Mouse (Mus musculus) CH12.LX (cell line): ENCODE results near the gene Stag1. TPM values are rescaled to one million over a fixed set of nuclear protein-coding genes. Genes with fewer than 3 reads are reported as not detected.

Source experiments
- DNase-seq: peaks from one replicate; pipeline ENCODE4 v3.0.0-alpha.2; 2013; ENCODE audit errors: extremely low read depth
- H3K27ac ChIP-seq: 2 replicates; pipeline ENCODE4 v1.5.1; 2012; ENCODE audit warnings: low read depth, mild to moderate bottlenecking, control low read depth, moderate library complexity; ENCODE audit not compliant: insufficient read depth
- H3K27me3 ChIP-seq: replicated peaks from 2 replicates; pipeline ENCODE3; 2012; ENCODE audit warnings: inconsistent platforms
- H3K36me3 ChIP-seq, 2 experiments: replicated peaks in 1 of 2; 2 replicates each; pipeline versions ENCODE3 to v1.6.1; 2012; ENCODE audit warnings: inconsistent platforms in 1 of 2, low read length in 1 of 2, mild to moderate bottlenecking in 1 of 2, mixed read lengths in 1 of 2, moderate library complexity in 1 of 2; ENCODE audit not compliant: control insufficient read depth in 1 of 2, insufficient read depth in 1 of 2
- H3K4me1 ChIP-seq, 2 experiments: 2 replicates each; pipeline ENCODE4 v1.6.1; 2012; ENCODE audit warnings: inconsistent platforms in 1 of 2, moderate library complexity in 1 of 2; ENCODE audit not compliant: insufficient read depth in 2 of 2, control insufficient read depth in 1 of 2
- H3K4me2 ChIP-seq: 2 replicates; pipeline ENCODE4 v1.6.1; 2012; ENCODE audit warnings: low read depth, mild to moderate bottlenecking, control low read depth; ENCODE audit not compliant: poor library complexity, insufficient read depth, severe bottlenecking
- H3K4me3 ChIP-seq, 3 experiments: fragments of 150-350 bp in 1 of 3; sonication (generic) in 1 of 3; replicated peaks in 1 of 3; 2 replicates each; pipeline versions ENCODE3 to v1.5.1; 2011 to 2012; ENCODE audit warnings: low read depth in 2 of 3, low read length in 2 of 3, mild to moderate bottlenecking in 2 of 3, moderate library complexity in 2 of 3, control low read depth in 1 of 3, improper control_type of control experiment in 1 of 3, inconsistent platforms in 1 of 3, mixed read lengths in 1 of 3; ENCODE audit not compliant: poor library complexity in 1 of 3
- H3K79me2 ChIP-seq: replicated peaks from 2 replicates; pipeline ENCODE4 v1.6.1; 2012; ENCODE audit warnings: mild to moderate bottlenecking, moderate library complexity; ENCODE audit not compliant: control insufficient read depth, poor library complexity, insufficient read depth, severe bottlenecking; ENCODE audit errors: extremely low read depth
- H3K9ac ChIP-seq: 2 replicates; pipeline ENCODE4 v1.6.1; 2012; ENCODE audit warnings: low read depth, mild to moderate bottlenecking, control low read depth, moderate library complexity; ENCODE audit not compliant: insufficient read depth
- H3K9me3 ChIP-seq: replicated peaks from 2 replicates; pipeline ENCODE3; 2012; ENCODE audit warnings: low read length, inconsistent platforms, mixed read lengths
- BHLHE40 ChIP-seq: IDR thresholded peaks from 2 replicates; pipeline ENCODE4 v1.6.1; 2011; ENCODE audit warnings: mild to moderate bottlenecking, low read depth, low read length, improper control_type of control experiment
- CHD1 ChIP-seq: IDR thresholded peaks from 2 replicates; pipeline ENCODE4 v1.6.1; 2012; ENCODE audit warnings: low read depth, low read length, improper control_type of control experiment, inconsistent platforms
- CHD2 ChIP-seq: IDR thresholded peaks from 2 replicates; pipeline ENCODE4 v1.6.1; 2011; ENCODE audit warnings: low read length, improper control_type of control experiment
- CTCF ChIP-seq, 2 experiments: IDR thresholded peaks in 1 of 2; conservative IDR thresholded peaks in 1 of 2; 2 replicates each; pipeline ENCODE4 v1.5.1; 2011 to 2012; ENCODE audit warnings: low read depth in 2 of 2, low read length in 2 of 2, improper control_type of control experiment in 1 of 2, inconsistent platforms in 1 of 2, mild to moderate bottlenecking in 1 of 2, moderate library complexity in 1 of 2
- E2F4 ChIP-seq: IDR thresholded peaks from 2 replicates; pipeline ENCODE4 v1.6.1; 2011; ENCODE audit warnings: low read depth, low read length, improper control_type of control experiment; ENCODE audit not compliant: insufficient replicate concordance
- ELF1 ChIP-seq: IDR thresholded peaks from 2 replicates; pipeline ENCODE4 v1.6.1; 2014; ENCODE audit warnings: low read depth, mild to moderate bottlenecking, inconsistent platforms, low read length, improper control_type of control experiment
- ETS1 ChIP-seq: conservative IDR thresholded peaks from 2 replicates; pipeline ENCODE4 v1.6.1; 2012; ENCODE audit warnings: low read depth, mild to moderate bottlenecking, inconsistent platforms, low read length, improper control_type of control experiment, moderate library complexity
- KAT2A ChIP-seq: IDR thresholded peaks from 2 replicates; pipeline ENCODE4 v1.6.1; 2012; ENCODE audit warnings: low read length, improper control_type of control experiment, inconsistent platforms; ENCODE audit not compliant: insufficient replicate concordance
- MAX ChIP-seq: IDR thresholded peaks from 2 replicates; pipeline ENCODE4 v1.6.1; 2011; ENCODE audit warnings: low read length, improper control_type of control experiment
- MXI1 ChIP-seq: IDR thresholded peaks from 2 replicates; pipeline ENCODE4 v1.6.1; 2011; ENCODE audit warnings: mild to moderate bottlenecking, low read depth, low read length, improper control_type of control experiment
- POLR2A ChIP-seq: IDR thresholded peaks from 2 replicates; pipeline ENCODE4 v1.6.1; 2011; ENCODE audit warnings: low read depth, mild to moderate bottlenecking, improper control_type of control experiment, low read length
- SIN3A ChIP-seq: IDR thresholded peaks from 2 replicates; pipeline ENCODE4 v1.6.1; 2012; ENCODE audit warnings: low read length, improper control_type of control experiment, inconsistent platforms
- SMC3 ChIP-seq: IDR thresholded peaks from 2 replicates; pipeline ENCODE4 v1.6.1; 2011; ENCODE audit warnings: low read depth, low read length, improper control_type of control experiment
- TCF12 ChIP-seq: IDR thresholded peaks from 2 replicates; pipeline ENCODE4 v1.6.1; 2014; ENCODE audit warnings: low read depth, mild to moderate bottlenecking, inconsistent platforms, low read length, improper control_type of control experiment
- USF1 ChIP-seq: IDR thresholded peaks from 2 replicates; pipeline ENCODE4 v1.6.1; 2014; ENCODE audit warnings: low read depth, mild to moderate bottlenecking, inconsistent platforms, low read length, improper control_type of control experiment
- USF2 ChIP-seq: conservative IDR thresholded peaks from 2 replicates; pipeline ENCODE4 v1.6.1; 2011; ENCODE audit warnings: low read depth, low read length, improper control_type of control experiment
- ZMIZ1 ChIP-seq: IDR thresholded peaks from 2 replicates; pipeline ENCODE4 v1.6.1; 2012; ENCODE audit warnings: low read depth, mild to moderate bottlenecking, inconsistent platforms, low read length, improper control_type of control experiment
- ZNF384 ChIP-seq: IDR thresholded peaks from 2 replicates; pipeline ENCODE4 v1.6.1; 2012; ENCODE audit warnings: low read depth, low read length, improper control_type of control experiment, inconsistent platforms
- dilution Hi-C: fragments of 300-500 bp; cut with MboI; formaldehyde crosslinking; loops from 2 replicates; pipeline ENCODE4 v1.14.3; 2020; ENCODE audit warnings: low sequenced_read_pairs; ENCODE audit not compliant: extremely low pct_unique_long_range_greater_than_20kb, extremely low pct_ligation_motif_present
- in situ Hi-C: fragments of 300-500 bp; cut with MboI; formaldehyde crosslinking; loops from 3 replicates; pipeline ENCODE4 v1.14.3; 2019; ENCODE audit warnings: low sequenced_read_pairs, low pct_ligation_motif_present, low pct_unique_long_range_greater_than_20kb, mixed read lengths
- polyA plus RNA-seq: library from polyadenylated mRNA; unstranded; fragments of >175 nt; gene quantifications from 2 replicates; pipeline ENCODE4 v1.2.1, GENCODE M21; 2012; ENCODE audit warnings: low read depth; ENCODE audit not compliant: insufficient read length
- total RNA-seq, 2 experiments: library from RNA; depleted of rRNA; stranded (reverse); fragments of 300-350 nt in 1 of 2; fragments of >200 nt in 1 of 2; gene quantifications; 2 replicates each; pipeline ENCODE4 v1.2.3; 2012 to 2014

Gene Stag1
- total and polyA plus RNA-seq, 3 experiments, result 24.5 to 45.9 (median 33.7) TPM

GRCm38 (mm10) chr9:100978666-100979065 lies 381.1 kb downstream of the Stag1 start:
- TF ChIP-seq CHD1 (no peak), CHD2 (no peak), TCF12 (no peak), ZMIZ1 (no peak), POLR2A (no peak), SIN3A (no peak), ZNF384 (no peak), CTCF (conservative IDR thresholded peaks at IDR 0.05 in 1 of 2, IDR thresholded peaks at IDR 0.05 in 1 of 2; ENCODE audit: low read depth in 2 of 2, low read length in 2 of 2) (no peak), KAT2A (no peak), USF2 (no peak), MXI1 (no peak), ELF1 (no peak), E2F4 (no peak)
- H3K27ac ChIP-seq, result no peak overlapping the region
- H3K4me3 ChIP-seq, result no peak overlapping the region
- dilution Hi-C loops (no loop called here), in situ Hi-C loops (no loop called here)
- peaks cover 0 to 8% of the 10 kb centered on the region in 2 experiments for H3K36me3 ChIP-seq
- H3K9ac ChIP-seq, result no peak overlapping the region
- no peaks in the 10 kb centered on the region for H3K27me3 ChIP-seq
- DNase-seq, result no peak
- H3K9me3 ChIP-seq, result no peaks in the 10 kb centered on the region
- H3K4me1 ChIP-seq, result no peaks in the 10 kb centered on the region
- H3K79me2 ChIP-seq, result no peaks in the 10 kb centered on the region
- no peak overlapping the region for H3K4me2 ChIP-seq

- Histone ChIP-seq H3K4me1 (no peaks in the 10 kb centered on the region), H3K4me3 (no peak overlapping the region), H3K27me3 (no peaks in the 10 kb centered on the region), H3K9me3 (no peaks in the 10 kb centered on the region), H3K9ac (no peak overlapping the region), H3K36me3 (peaks cover 0 to 9% of the 10 kb centered on the region in 2 experiments), H3K27ac (no peak overlapping the region), H3K79me2 (no peaks in the 10 kb centered on the region), H3K4me2 (no peak overlapping the region)
- DNase-seq, result no peak
- dilution Hi-C loops, result no loop called here
- in situ Hi-C loops, result no loop called here
- TF ChIP-seq MAX, result no peak
- no peak for TF ChIP-seq POLR2A
- TF ChIP-seq BHLHE40, result no peak
- TF ChIP-seq SIN3A, result no peak
- TF ChIP-seq SMC3, result no peak
- no peak for TF ChIP-seq ETS1
- TF ChIP-seq USF1, result no peak
- TF ChIP-seq ELF1, result no peak
Observed at GRCm38 (mm10) chr9:100979260-100979659, 381.7 kb downstream of the Stag1 start.
